Mouse (Mus musculus) liver, embryonic 13.5 days (tissue): Measurements from ENCODE around the gene Smim5. TPM values are rescaled to one million over a fixed set of nuclear protein-coding genes. Genes with fewer than 3 reads are reported as not detected.

Experiments used
- ATAC-seq: fragments of 200-750 bp; cut with Nextera tagmentation; 2 replicates; pipeline ENCODE4 v1.8.0; 2017; ENCODE audit warnings: low read depth, mild to moderate bottlenecking, moderate number of reproducible peaks, moderate library complexity
- DNase-seq: peaks from one replicate; pipeline ENCODE4 v3.0.0; 2022
- H3K27ac ChIP-seq: fragments of 300-500 bp; sonication (generic); 2 replicates; pipeline ENCODE4 v1.5.1; 2015; ENCODE audit warnings: moderate library complexity, mild to moderate bottlenecking, inconsistent platforms
- H3K27me3 ChIP-seq: fragments of 300-500 bp; sonication (generic); 2 replicates; pipeline ENCODE4 v1.6.1; 2015; ENCODE audit warnings: mild to moderate bottlenecking, inconsistent platforms
- H3K36me3 ChIP-seq: fragments of 300-500 bp; sonication (generic); 2 replicates; pipeline ENCODE4 v1.6.1; 2015; ENCODE audit warnings: mild to moderate bottlenecking, inconsistent platforms
- H3K4me1 ChIP-seq: fragments of 300-500 bp; sonication (generic); replicated peaks from 2 replicates; pipeline ENCODE4 v1.6.1; 2015; ENCODE audit warnings: inconsistent platforms
- H3K4me2 ChIP-seq: fragments of 300-500 bp; sonication (generic); 2 replicates; pipeline ENCODE4 v1.6.1; 2015; ENCODE audit warnings: inconsistent platforms, mild to moderate bottlenecking, moderate library complexity
- H3K4me3 ChIP-seq: fragments of 300-500 bp; sonication (generic); replicated peaks from 2 replicates; pipeline ENCODE4 v1.5.1; 2015; ENCODE audit warnings: mild to moderate bottlenecking, inconsistent platforms
- H3K9ac ChIP-seq: fragments of 300-500 bp; sonication (generic); 2 replicates; pipeline ENCODE4 v1.6.1; 2015; ENCODE audit warnings: mild to moderate bottlenecking, inconsistent platforms
- H3K9me3 ChIP-seq: fragments of 300-500 bp; sonication (generic); replicated peaks from 2 replicates; pipeline ENCODE4 v1.6.1; 2016; ENCODE audit warnings: inconsistent platforms
- WGBS: fragments of 180-500 bp; shearing (Covaris S2); methylation state at CpG from one replicate; pipeline ENCODE4 v1.1.7; 2015; ENCODE audit not compliant: insufficient replicate concordance; 5-methylcytosine and 5-hydroxymethylcytosine counted together
- polyA plus RNA-seq: library from polyadenylated mRNA; unstranded; fragments of >200 nt; fragmentation: Nextera tagmentation; extraction: Ambion mirVana; gene quantifications from 2 replicates; pipeline ENCODE4 v1.2.1, GENCODE M21; 2015

Gene Smim5
- polyA plus RNA-seq, 1 experiment from 2014 or later, result 42.3 TPM

DNA sequence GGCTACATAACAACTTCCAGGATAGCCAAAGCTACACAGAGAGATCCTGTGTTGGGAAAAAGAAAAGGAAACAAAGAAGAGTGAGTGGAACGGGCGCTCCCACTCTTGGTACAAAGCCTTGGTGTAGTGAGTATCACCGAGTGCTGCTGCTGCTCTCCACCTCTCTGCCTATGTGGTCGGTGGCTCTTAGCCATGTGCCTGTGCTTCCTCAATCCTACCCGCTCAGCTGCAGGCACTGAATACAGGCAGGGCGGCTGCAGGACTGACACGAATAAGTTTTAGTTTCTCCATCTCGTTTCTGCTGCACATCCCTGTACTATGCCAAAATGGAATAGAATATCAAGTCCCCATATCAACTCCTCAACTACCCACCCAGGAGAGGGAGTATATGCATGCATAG, 29.3 kb downstream of the Smim5 start:
- H3K27me3 ChIP-seq, result no peaks in the 10 kb centered on the region
- H3K9ac ChIP-seq, result no peak overlapping the region
- peaks cover 23% of the 10 kb centered on the region for H3K4me1 ChIP-seq
- no peaks in the 10 kb centered on the region for H3K9me3 ChIP-seq
- DNase-seq (no peak), ATAC-seq (no peak)
- WGBS, result 85% methylated on average over 8 of the region's 8 CpGs
- H3K27ac ChIP-seq, result no peak overlapping the region
- H3K4me2 ChIP-seq, result no peak overlapping the region
- peaks cover 40% of the 10 kb centered on the region for H3K36me3 ChIP-seq
- H3K4me3 ChIP-seq, result no peak overlapping the region

DNA sequence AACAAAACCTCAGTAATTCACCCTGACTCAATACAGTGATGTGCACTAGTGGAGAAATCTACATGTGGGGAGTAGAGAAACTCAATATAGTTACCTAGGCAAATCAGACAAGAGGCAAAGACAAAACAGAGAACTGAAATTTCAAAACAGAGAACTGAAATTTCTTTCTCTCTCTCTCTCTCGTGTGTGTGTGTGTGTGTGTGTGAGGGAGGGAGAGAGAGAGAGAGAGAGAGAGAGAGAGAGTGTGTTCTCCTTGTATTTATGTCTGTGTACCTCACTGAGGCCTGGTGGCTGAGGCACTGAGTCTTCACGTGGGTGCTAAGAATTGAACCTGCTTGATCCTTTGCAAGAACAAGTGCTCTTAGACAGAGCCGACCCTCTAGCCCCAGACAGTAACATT, 30.1 kb downstream of the Smim5 start:
- Histone ChIP-seq H3K4me2 (no peak overlapping the region), H3K27me3 (no peaks in the 10 kb centered on the region), H3K9ac (no peak overlapping the region), H3K36me3 (peaks cover 35% of the 10 kb centered on the region), H3K4me3 (no peak overlapping the region), H3K4me1 (peaks cover 31% of the 10 kb centered on the region), H3K9me3 (no peaks in the 10 kb centered on the region), H3K27ac (no peak overlapping the region)
- no peak for ATAC-seq
- WGBS, result 65% methylated on average over 3 of the region's 3 CpGs
- no peak for DNase-seq

DNA sequence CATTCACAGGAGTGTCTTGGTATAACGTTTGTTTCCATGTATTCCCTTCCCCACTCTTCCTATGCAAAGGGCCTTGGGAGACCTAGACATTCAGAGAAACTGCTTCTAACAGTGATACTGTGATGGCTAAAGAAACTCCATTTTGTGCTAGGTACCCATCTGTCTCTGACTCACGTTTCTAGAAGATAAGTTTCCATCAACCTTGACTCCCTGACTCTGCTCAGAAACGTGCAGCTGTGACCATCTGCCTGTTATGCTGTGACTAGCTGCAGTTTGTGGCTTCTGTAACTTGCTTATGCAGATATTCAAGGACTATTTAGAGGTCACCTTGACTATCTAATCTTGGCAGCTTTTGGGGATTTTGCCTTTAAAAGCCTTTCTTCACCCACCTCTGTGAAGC, 31.5 kb downstream of the Smim5 start:
- no peak overlapping the region for H3K9ac ChIP-seq
- DNase-seq (no peak), ATAC-seq (no peak)
- no peak overlapping the region for H3K27ac ChIP-seq
- 44% methylated on average over 3 of the region's 3 CpGs for WGBS
- no peaks in the 10 kb centered on the region for H3K9me3 ChIP-seq
- peaks cover 39% of the 10 kb centered on the region for H3K4me1 ChIP-seq
- H3K4me3 ChIP-seq, result 0 out of 2 replicates have a peak overlapping the region, but pooled peaks have one; percentile 92
- peaks cover 40% of the 10 kb centered on the region for H3K36me3 ChIP-seq
- no peaks in the 10 kb centered on the region for H3K27me3 ChIP-seq
- peak overlapping the region; percentile 91; the same call in 1 of the 2 replicates for H3K4me2 ChIP-seq

DNA sequence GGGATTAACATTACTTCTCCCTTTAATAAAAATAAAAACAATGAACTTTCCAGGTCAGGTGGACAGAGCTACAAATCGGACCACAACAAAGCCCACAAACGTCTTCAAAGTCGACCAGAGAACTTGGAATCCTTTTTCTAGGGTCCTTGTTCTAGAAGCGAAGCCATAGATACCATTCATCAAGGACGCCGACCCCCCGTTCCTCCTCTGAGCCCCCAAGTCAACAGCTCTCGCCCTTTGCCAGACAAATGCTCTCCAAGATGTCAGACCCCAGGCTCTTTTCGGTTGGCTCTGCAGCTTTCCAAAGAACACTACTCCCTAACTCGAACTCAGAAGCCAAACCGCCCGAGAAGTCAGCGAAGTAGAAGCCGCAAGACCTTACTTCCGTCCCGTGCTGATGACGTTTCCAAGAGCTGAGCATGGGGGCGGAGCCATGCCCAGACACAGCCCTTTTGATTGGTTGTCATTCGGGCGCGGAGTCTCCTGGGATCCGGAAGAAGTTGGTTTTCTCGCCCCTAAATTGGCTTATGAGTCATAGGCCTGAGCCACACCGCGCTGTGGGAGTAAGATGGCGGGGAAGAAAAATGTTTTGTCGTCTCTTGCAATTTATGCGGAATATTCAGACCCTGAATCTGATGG, 33.5 kb downstream of the Smim5 start, which contains the start of the genes Sap30bp and Recql5:
Sap30bp (plus strand) TSS at position 175 of the 639 bp plus-strand sequence.
Recql5 (minus strand) TSS at position 370 of the 639 bp plus-strand sequence.
- WGBS, result under 1% methylated on average over 28 of the region's 28 CpGs
- Histone ChIP-seq H3K9me3 (no peaks in the 10 kb centered on the region), H3K4me1 (peaks cover 39% of the 10 kb centered on the region), H3K27ac (peak within 1 kb of the TSS; percentile 51), H3K27me3 (no peaks in the 10 kb centered on the region), H3K9ac (peak within 1 kb of the TSS; percentile 87), H3K4me3 (peak within 1 kb of the TSS; percentile 92), H3K36me3 (peaks cover 43% of the 10 kb centered on the region), H3K4me2 (peak within 1 kb of the TSS; percentile 91)
- DNase-seq, result peak; percentile 95
- peak; percentile 98 for ATAC-seq

DNA sequence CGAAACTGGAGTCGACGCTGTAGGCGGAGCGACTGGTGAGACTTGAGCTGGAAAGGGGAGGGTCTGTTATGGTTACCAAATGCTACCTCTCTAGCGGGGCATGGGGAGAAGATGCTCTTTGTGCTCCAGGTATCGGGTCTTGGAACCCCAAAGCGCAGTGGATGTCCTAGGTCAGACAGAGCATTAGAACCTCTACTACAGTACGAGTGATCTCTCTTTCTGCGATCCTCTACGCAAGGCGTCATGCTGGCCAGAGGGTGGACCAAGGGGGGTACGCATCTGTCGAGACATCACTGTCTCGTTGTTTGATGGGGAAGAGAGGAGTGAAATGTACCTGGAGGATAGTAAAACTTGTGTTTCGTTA, 34.0 kb downstream of the Smim5 start:
- under 1% methylated on average over 16 of the region's 16 CpGs for WGBS
- H3K4me2 ChIP-seq, result peak overlapping the region; percentile 86
- H3K36me3 ChIP-seq, result peaks cover 41% of the 10 kb centered on the region
- DNase-seq, result no peak
- peak overlapping the region; percentile 51; the same call in 1 of the 2 replicates for H3K27ac ChIP-seq
- H3K4me3 ChIP-seq, result peak overlapping the region; percentile 92
- H3K9ac ChIP-seq, result peak overlapping the region; percentile 87
- H3K4me1 ChIP-seq, result peaks cover 39% of the 10 kb centered on the region
- H3K27me3 ChIP-seq, result no peaks in the 10 kb centered on the region
- ATAC-seq, result peak; percentile 45
- H3K9me3 ChIP-seq, result no peaks in the 10 kb centered on the region

DNA sequence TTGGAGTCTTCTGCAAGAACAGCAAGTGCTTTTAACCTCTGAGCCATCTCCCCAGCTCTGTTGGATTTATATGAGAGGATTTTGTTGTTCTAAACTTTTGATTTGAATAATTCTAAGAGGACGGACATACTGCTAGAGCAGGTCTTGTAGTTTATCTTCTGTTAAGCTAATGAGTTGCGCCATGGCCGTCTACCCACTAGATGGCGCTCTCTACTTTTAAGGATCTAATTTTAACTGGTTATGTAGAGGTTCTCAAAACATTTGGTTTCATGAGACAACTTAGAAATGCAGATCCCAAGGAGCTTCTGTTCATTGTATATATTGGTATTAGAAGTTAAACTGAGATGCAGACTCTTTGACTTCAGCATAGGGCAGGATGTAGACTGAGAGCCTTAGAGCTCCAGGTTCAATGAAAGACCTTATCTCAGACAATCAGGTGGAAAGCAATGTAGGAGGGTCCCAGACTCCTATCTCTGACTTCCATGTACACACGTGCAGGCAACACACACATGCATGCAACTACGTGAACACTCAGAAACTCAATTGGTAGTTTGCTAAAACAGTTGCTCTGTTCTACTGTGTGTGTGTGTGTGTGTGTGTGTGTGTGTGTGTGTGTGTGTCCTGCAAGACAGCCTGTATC, 40.0 kb downstream of the Smim5 start:
- no peak overlapping the region for H3K4me3 ChIP-seq
- H3K9me3 ChIP-seq, result no peaks in the 10 kb centered on the region
- H3K9ac ChIP-seq, result no peak overlapping the region
- DNase-seq (peak; percentile 34), ATAC-seq (peak; percentile 72)
- H3K27me3 ChIP-seq, result no peaks in the 10 kb centered on the region
- H3K27ac ChIP-seq, result no peak overlapping the region
- peaks cover 87% of the 10 kb centered on the region for H3K36me3 ChIP-seq
- WGBS, result 14% methylated on average over 6 of the region's 6 CpGs
- H3K4me1 ChIP-seq, result peaks cover 15% of the 10 kb centered on the region
- no peak overlapping the region for H3K4me2 ChIP-seq

DNA sequence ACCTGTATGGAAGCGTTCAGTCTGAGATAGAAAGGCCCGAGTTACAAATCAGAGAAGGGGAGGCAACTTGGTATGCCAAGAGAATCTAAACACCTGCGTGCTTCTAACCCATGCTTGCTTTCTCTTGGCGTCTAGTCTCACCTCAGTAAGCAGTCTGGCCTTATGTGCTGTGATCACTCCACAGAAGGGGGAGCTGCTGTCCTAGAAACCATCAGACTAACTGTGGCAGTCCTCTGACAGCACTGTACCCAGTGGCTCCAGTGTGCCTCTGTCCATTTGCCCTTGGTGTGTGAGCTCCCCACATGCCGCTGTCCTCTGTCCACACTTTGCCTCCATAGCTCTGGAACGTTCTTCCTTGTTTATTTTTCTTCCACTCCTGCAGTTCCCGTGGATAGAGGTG, 42.2 kb downstream of the Smim5 start:
- Histone ChIP-seq H3K4me1 (peaks cover 7% of the 10 kb centered on the region), H3K27ac (no peak overlapping the region), H3K9ac (no peak overlapping the region), H3K27me3 (no peaks in the 10 kb centered on the region), H3K36me3 (peaks cover 88% of the 10 kb centered on the region), H3K4me3 (no peak overlapping the region), H3K4me2 (no peak overlapping the region), H3K9me3 (no peaks in the 10 kb centered on the region)
- ATAC-seq, result no peak
- 85% methylated on average over 7 of the region's 7 CpGs for WGBS
- no peak for DNase-seq

DNA sequence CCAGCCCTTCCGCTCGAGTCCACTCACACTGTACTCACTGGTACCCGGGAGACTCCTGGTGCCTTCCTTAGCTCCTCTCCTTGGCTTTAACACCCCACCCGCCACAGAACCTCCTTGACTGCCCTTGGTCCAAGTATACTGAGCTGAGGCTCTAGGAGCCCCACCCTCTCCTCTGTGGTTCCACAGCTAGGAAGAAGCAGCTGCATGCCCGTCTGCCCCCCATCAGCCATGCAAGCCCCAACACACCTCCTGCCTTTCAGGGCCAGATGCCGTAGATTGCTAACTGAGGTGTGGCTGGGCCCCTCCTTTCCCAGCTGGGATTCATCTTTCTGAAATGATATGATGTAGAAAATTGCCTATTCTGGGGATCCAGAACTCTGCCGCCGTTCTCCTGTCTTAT, 45.5 kb downstream of the Smim5 start:
- Histone ChIP-seq H3K9ac (no peak overlapping the region), H3K9me3 (no peaks in the 10 kb centered on the region), H3K27ac (no peak overlapping the region), H3K36me3 (peaks cover 85% of the 10 kb centered on the region), H3K4me3 (no peak overlapping the region), H3K27me3 (no peaks in the 10 kb centered on the region), H3K4me2 (no peak overlapping the region), H3K4me1 (peaks cover 2% of the 10 kb centered on the region; the same call in 1 of the 2 replicates)
- 82% methylated on average over 8 of the region's 8 CpGs for WGBS
- ATAC-seq (no peak), DNase-seq (no peak)

DNA sequence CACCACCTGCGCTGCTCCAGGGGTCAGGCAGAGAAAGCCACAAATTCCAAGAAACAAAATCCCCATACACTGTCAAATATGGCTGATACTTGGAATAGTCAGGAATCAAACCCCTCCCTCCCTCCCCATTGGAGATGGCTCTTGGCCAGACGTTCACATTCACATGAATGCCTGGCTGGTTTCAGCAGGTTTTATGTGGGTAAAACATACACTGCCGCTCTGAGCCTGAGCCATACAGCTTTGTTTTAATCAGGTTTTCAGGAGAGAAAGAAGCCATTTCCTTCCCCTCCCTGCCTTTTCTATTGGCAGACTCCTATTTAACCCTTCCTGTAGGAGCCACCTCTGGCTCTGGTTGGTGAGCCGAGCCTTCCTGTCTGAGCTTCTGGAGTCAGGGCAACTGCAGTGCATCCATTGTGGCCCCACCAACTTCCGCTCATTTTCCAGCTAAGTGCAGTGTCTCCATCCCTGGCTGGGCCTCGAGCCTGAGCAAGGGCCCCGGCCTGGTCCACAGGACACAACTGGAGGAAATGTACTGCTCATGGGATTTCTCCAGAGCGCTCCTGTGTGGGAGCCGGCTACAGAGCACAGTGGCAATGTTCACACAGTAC, 46.6 kb downstream of the Smim5 start:
- H3K9me3 ChIP-seq, result no peaks in the 10 kb centered on the region
- no peaks in the 10 kb centered on the region for H3K27me3 ChIP-seq
- no peak overlapping the region for H3K4me2 ChIP-seq
- DNase-seq, result no peak
- 85% methylated on average over 9 of the region's 9 CpGs for WGBS
- no peaks in the 10 kb centered on the region for H3K4me1 ChIP-seq
- H3K27ac ChIP-seq, result no peak overlapping the region
- H3K4me3 ChIP-seq, result no peak overlapping the region
- H3K9ac ChIP-seq, result no peak overlapping the region
- ATAC-seq, result no peak
- peaks cover 86% of the 10 kb centered on the region for H3K36me3 ChIP-seq

DNA sequence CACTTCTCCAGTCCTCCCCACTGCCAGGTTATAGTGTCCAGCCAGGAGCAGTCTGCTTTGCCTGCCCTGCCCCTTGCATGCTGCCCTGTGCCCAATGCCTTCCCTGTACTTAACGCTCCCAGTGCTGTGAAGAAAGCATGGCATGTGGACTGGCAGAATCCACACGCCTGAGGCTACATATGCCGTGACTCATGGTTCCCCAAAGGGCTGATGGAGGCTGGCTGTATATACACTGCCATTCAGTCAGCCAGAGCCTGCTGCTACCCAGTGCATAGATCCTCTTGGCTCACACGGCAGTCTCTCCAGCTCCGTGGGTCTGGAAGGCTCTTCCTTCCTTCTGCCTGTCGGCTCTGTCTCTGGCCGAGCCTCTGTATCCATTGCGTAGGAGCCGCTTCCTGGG, 48.5 kb downstream of the Smim5 start:
- H3K9ac ChIP-seq, result no peak overlapping the region
- H3K27ac ChIP-seq, result no peak overlapping the region

DNA sequence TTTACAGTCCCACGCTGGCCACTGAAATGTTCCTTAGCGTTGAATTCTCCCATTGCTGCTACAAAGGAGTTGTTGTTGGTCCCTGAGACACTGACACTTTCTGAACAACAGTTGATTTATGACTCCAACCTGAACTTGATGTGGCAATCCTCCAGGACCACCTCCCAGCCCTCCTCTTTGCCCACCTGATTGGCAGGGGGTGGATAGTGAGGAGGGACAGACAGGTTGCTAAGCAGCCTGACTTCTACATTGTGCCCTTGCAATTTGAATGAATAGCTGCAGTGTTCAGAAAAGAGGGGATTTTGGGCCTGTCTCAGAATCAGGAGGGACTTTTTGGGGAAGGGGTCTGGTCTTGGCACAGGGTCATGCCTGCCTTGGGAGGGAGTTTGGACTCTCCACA, 51.0 kb downstream of the Smim5 start:
- ATAC-seq, result no peak
- peaks cover 89% of the 10 kb centered on the region for H3K36me3 ChIP-seq
- H3K4me2 ChIP-seq, result no peak overlapping the region
- H3K27ac ChIP-seq, result no peak overlapping the region
- peaks cover 14% of the 10 kb centered on the region for H3K4me1 ChIP-seq
- H3K9ac ChIP-seq, result no peak overlapping the region
- no peaks in the 10 kb centered on the region for H3K9me3 ChIP-seq
- no peaks in the 10 kb centered on the region for H3K27me3 ChIP-seq
- no peak for DNase-seq
- no peak overlapping the region for H3K4me3 ChIP-seq
- WGBS, result 89% methylated on average over 2 of the region's 2 CpGs

More for the DNA sequence above, 48.5 kb downstream of the Smim5 start:
- WGBS, result 83% methylated on average over 9 of the region's 9 CpGs
- DNase-seq, result no peak
- Histone ChIP-seq H3K27me3 (no peaks in the 10 kb centered on the region), H3K4me3 (no peak overlapping the region), H3K4me1 (no peaks in the 10 kb centered on the region), H3K36me3 (peaks cover 90% of the 10 kb centered on the region), H3K4me2 (no peak overlapping the region), H3K9me3 (no peaks in the 10 kb centered on the region)
- no peak for ATAC-seq
